Mouse (Mus musculus): ENCODE results near the gene Ildr2. TPM values are rescaled to one million over a fixed set of nuclear protein-coding genes. Genes with fewer than 3 reads are reported as not detected.

Ildr2 gene
- polyA plus RNA-seq, 1 experiment from 2014 or later = 5.1 TPM

- Histone ChIP-seq H3K4me1 (ENCODE audit: control insufficient read depth, insufficient read depth, low read length) (no peaks in the 10 kb centered on the region), H3K4me3 (ENCODE audit: low read depth, low read length) (no peak overlapping the region), H3K27ac (ENCODE audit: low read depth, low read length) (no peak overlapping the region), H3K27me3 (ENCODE audit: control insufficient read depth, insufficient read depth, low read length) (no peaks in the 10 kb centered on the region), H3K9me3 (ENCODE audit: control insufficient read depth, low read length) (no peaks in the 10 kb centered on the region), H3K4me2 (ENCODE audit: low read depth) (no peak overlapping the region), H3K9ac (ENCODE audit: low read length) (no peak overlapping the region), H3K36me3 (ENCODE audit: control insufficient read depth, insufficient read depth, low read length) (peaks cover 2% of the 10 kb centered on the region; the same call in 1 of the 2 replicates)
- no peak for DNase-seq (ENCODE audit: low spot score)
- WGBS = 72% methylated on average over 7 of the region's 7 CpGs
- ATAC-seq (ENCODE audit: insufficient read depth, low FRiP score, low TSS enrichment) = no peak
These were observed 41.6 kb downstream of the Ildr2 start for GRCm38 (mm10) chr1:166295548-166295947.

GRCm38 (mm10) chr1:166296371-166296770 lies 42.4 kb downstream of the Ildr2 start:
- no peak for ATAC-seq (ENCODE audit: insufficient read depth, low FRiP score, low TSS enrichment)
- no peaks in the 10 kb centered on the region for H3K27me3 ChIP-seq (ENCODE audit: control insufficient read depth, insufficient read depth, low read length)
- H3K27ac ChIP-seq (ENCODE audit: low read depth, low read length) = no peak overlapping the region
- no peak overlapping the region for H3K4me2 ChIP-seq (ENCODE audit: low read depth)
- WGBS = 94% methylated on average over 9 of the region's 9 CpGs
- H3K4me1 ChIP-seq (ENCODE audit: control insufficient read depth, insufficient read depth, low read length) = no peaks in the 10 kb centered on the region
- no peaks in the 10 kb centered on the region for H3K9me3 ChIP-seq (ENCODE audit: control insufficient read depth, low read length)
- no peak for DNase-seq (ENCODE audit: low spot score)
- H3K36me3 ChIP-seq (ENCODE audit: control insufficient read depth, insufficient read depth, low read length) = peaks cover 2% of the 10 kb centered on the region; the same call in 1 of the 2 replicates
- no peak overlapping the region for H3K4me3 ChIP-seq (ENCODE audit: low read depth, low read length)
- H3K9ac ChIP-seq (ENCODE audit: low read length) = no peak overlapping the region

- 77% methylated on average over 8 of the region's 8 CpGs for WGBS
- Histone ChIP-seq H3K27me3 (ENCODE audit: control insufficient read depth, insufficient read depth, low read length) (no peaks in the 10 kb centered on the region), H3K36me3 (ENCODE audit: control insufficient read depth, insufficient read depth, low read length) (peaks cover 2% of the 10 kb centered on the region; the same call in 1 of the 2 replicates), H3K4me3 (ENCODE audit: low read depth, low read length) (no peak overlapping the region), H3K27ac (ENCODE audit: low read depth, low read length) (no peak overlapping the region), H3K9me3 (ENCODE audit: control insufficient read depth, low read length) (no peaks in the 10 kb centered on the region), H3K4me1 (ENCODE audit: control insufficient read depth, insufficient read depth, low read length) (no peaks in the 10 kb centered on the region), H3K4me2 (ENCODE audit: low read depth) (no peak overlapping the region), H3K9ac (ENCODE audit: low read length) (no peak overlapping the region)
- no peak for ATAC-seq (ENCODE audit: insufficient read depth, low FRiP score, low TSS enrichment)
- DNase-seq (ENCODE audit: low spot score) = no peak
These were observed 43.0 kb downstream of the Ildr2 start for GRCm38 (mm10) chr1:166296971-166297370.

- H3K27ac ChIP-seq (ENCODE audit: low read depth, low read length) = no peak overlapping the region
- H3K4me1 ChIP-seq (ENCODE audit: control insufficient read depth, insufficient read depth, low read length) = no peaks in the 10 kb centered on the region
- 70% methylated on average over 15 of the region's 15 CpGs for WGBS
- no peaks in the 10 kb centered on the region for H3K27me3 ChIP-seq (ENCODE audit: control insufficient read depth, insufficient read depth, low read length)
- DNase-seq (ENCODE audit: low spot score) (no peak), ATAC-seq (ENCODE audit: insufficient read depth, low FRiP score, low TSS enrichment) (no peak)
- H3K9me3 ChIP-seq (ENCODE audit: control insufficient read depth, low read length) = no peaks in the 10 kb centered on the region
- H3K9ac ChIP-seq (ENCODE audit: low read length) = no peak overlapping the region
- no peak overlapping the region for H3K4me3 ChIP-seq (ENCODE audit: low read depth, low read length)
- no peak overlapping the region for H3K4me2 ChIP-seq (ENCODE audit: low read depth)
- peaks cover 2% of the 10 kb centered on the region; the same call in 1 of the 2 replicates for H3K36me3 ChIP-seq (ENCODE audit: control insufficient read depth, insufficient read depth, low read length)
These were observed 43.7 kb downstream of the Ildr2 start for GRCm38 (mm10) chr1:166297499-166298111.

- 92% methylated on average over 2 of the region's 2 CpGs for WGBS
- Histone ChIP-seq H3K36me3 (ENCODE audit: control insufficient read depth, insufficient read depth, low read length) (peaks cover 2% of the 10 kb centered on the region; the same call in 1 of the 2 replicates), H3K4me2 (ENCODE audit: low read depth) (no peak overlapping the region), H3K4me3 (ENCODE audit: low read depth, low read length) (no peak overlapping the region), H3K9me3 (ENCODE audit: control insufficient read depth, low read length) (no peaks in the 10 kb centered on the region), H3K9ac (ENCODE audit: low read length) (no peak overlapping the region), H3K27me3 (ENCODE audit: control insufficient read depth, insufficient read depth, low read length) (no peaks in the 10 kb centered on the region), H3K4me1 (ENCODE audit: control insufficient read depth, insufficient read depth, low read length) (no peaks in the 10 kb centered on the region), H3K27ac (ENCODE audit: low read depth, low read length) (no peak overlapping the region)
- DNase-seq (ENCODE audit: low spot score) (no peak), ATAC-seq (ENCODE audit: insufficient read depth, low FRiP score, low TSS enrichment) (no peak)
These were observed 44.9 kb downstream of the Ildr2 start for GRCm38 (mm10) chr1:166298884-166299283.

- Histone ChIP-seq H3K9me3 (ENCODE audit: control insufficient read depth, low read length) (no peaks in the 10 kb centered on the region), H3K9ac (ENCODE audit: low read length) (no peak overlapping the region), H3K4me3 (ENCODE audit: low read depth, low read length) (no peak overlapping the region), H3K4me1 (ENCODE audit: control insufficient read depth, insufficient read depth, low read length) (no peaks in the 10 kb centered on the region), H3K27me3 (ENCODE audit: control insufficient read depth, insufficient read depth, low read length) (no peaks in the 10 kb centered on the region), H3K36me3 (ENCODE audit: control insufficient read depth, insufficient read depth, low read length) (no peaks in the 10 kb centered on the region; the same call in 1 of the 2 replicates), H3K4me2 (ENCODE audit: low read depth) (no peak overlapping the region), H3K27ac (ENCODE audit: low read depth, low read length) (no peak overlapping the region)
- 93% methylated on average over 8 of the region's 8 CpGs for WGBS
- ATAC-seq (ENCODE audit: insufficient read depth, low FRiP score, low TSS enrichment) (no peak), DNase-seq (ENCODE audit: low spot score) (no peak)
These were observed 45.9 kb downstream of the Ildr2 start for GRCm38 (mm10) chr1:166299821-166300220.

- ATAC-seq (ENCODE audit: insufficient read depth, low FRiP score, low TSS enrichment) (no peak), DNase-seq (ENCODE audit: low spot score) (no peak)
- H3K27ac ChIP-seq (ENCODE audit: low read depth, low read length) = no peak overlapping the region
- H3K4me2 ChIP-seq (ENCODE audit: low read depth) = no peak overlapping the region
- 73% methylated on average over 3 of the region's 3 CpGs for WGBS
- no peaks in the 10 kb centered on the region for H3K36me3 ChIP-seq (ENCODE audit: control insufficient read depth, insufficient read depth, low read length)
- no peaks in the 10 kb centered on the region for H3K4me1 ChIP-seq (ENCODE audit: control insufficient read depth, insufficient read depth, low read length)
- H3K9me3 ChIP-seq (ENCODE audit: control insufficient read depth, low read length) = no peaks in the 10 kb centered on the region
- no peak overlapping the region for H3K4me3 ChIP-seq (ENCODE audit: low read depth, low read length)
- no peaks in the 10 kb centered on the region for H3K27me3 ChIP-seq (ENCODE audit: control insufficient read depth, insufficient read depth, low read length)
- no peak overlapping the region for H3K9ac ChIP-seq (ENCODE audit: low read length)
These were observed 46.6 kb downstream of the Ildr2 start for GRCm38 (mm10) chr1:166300526-166300925.

- Histone ChIP-seq H3K27ac (ENCODE audit: low read depth, low read length) (no peak overlapping the region), H3K4me2 (ENCODE audit: low read depth) (no peak overlapping the region), H3K9me3 (ENCODE audit: control insufficient read depth, low read length) (no peaks in the 10 kb centered on the region), H3K9ac (ENCODE audit: low read length) (no peak overlapping the region), H3K4me1 (ENCODE audit: control insufficient read depth, insufficient read depth, low read length) (peaks cover 4% of the 10 kb centered on the region), H3K27me3 (ENCODE audit: control insufficient read depth, insufficient read depth, low read length) (no peaks in the 10 kb centered on the region), H3K36me3 (ENCODE audit: control insufficient read depth, insufficient read depth, low read length) (no peaks in the 10 kb centered on the region), H3K4me3 (ENCODE audit: low read depth, low read length) (no peak overlapping the region)
- DNase-seq (ENCODE audit: low spot score) = no peak
- WGBS = 72% methylated on average over 8 of the region's 8 CpGs
- ATAC-seq (ENCODE audit: insufficient read depth, low FRiP score, low TSS enrichment) = no peak
These were observed 50.7 kb downstream of the Ildr2 start for GRCm38 (mm10) chr1:166304352-166305240.
